Mouse (Mus musculus): Measurements from ENCODE around the gene Phf20. TPM values are rescaled to one million over a fixed set of nuclear protein-coding genes. Genes with fewer than 3 reads are reported as not detected.

The Phf20 gene
- polyA plus RNA-seq, 1 experiment from 2014 or later = 94.0 TPM

DNA sequence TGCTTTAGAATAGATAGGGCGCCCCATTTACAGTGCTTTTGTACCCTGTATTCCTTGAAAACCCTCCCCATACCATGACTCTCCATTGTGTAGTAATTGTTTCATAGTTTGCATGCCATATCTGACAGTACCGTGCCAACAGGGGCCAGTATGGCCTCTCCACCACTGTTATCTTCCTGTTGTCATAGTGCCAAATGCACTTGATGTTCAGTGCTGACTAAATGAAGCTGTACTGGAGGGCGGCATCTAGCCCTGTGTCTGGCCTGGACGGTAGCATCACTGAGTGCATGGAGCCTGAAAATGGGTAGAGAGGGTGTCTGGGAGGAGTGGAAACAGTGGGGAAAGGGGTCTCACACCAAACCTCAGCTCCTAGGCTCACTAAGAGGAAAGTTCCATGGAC lies 143.8 kb downstream of the Phf20 start:
- Histone ChIP-seq H3K9ac (no peak overlapping the region), H3K4me1 (no peaks in the 10 kb centered on the region), H3K27me3 (no peaks in the 10 kb centered on the region), H3K27ac (no peak overlapping the region), H3K4me2 (replicated peaks) (no peak overlapping the region), H3K36me3 (no peaks in the 10 kb centered on the region), H3K9me3 (no peaks in the 10 kb centered on the region), H3K4me3 (no peak overlapping the region)
- no peak for ATAC-seq (ENCODE audit: low FRiP score, low read depth)
- 89% methylated on average over 4 of the region's 4 CpGs for WGBS

DNA sequence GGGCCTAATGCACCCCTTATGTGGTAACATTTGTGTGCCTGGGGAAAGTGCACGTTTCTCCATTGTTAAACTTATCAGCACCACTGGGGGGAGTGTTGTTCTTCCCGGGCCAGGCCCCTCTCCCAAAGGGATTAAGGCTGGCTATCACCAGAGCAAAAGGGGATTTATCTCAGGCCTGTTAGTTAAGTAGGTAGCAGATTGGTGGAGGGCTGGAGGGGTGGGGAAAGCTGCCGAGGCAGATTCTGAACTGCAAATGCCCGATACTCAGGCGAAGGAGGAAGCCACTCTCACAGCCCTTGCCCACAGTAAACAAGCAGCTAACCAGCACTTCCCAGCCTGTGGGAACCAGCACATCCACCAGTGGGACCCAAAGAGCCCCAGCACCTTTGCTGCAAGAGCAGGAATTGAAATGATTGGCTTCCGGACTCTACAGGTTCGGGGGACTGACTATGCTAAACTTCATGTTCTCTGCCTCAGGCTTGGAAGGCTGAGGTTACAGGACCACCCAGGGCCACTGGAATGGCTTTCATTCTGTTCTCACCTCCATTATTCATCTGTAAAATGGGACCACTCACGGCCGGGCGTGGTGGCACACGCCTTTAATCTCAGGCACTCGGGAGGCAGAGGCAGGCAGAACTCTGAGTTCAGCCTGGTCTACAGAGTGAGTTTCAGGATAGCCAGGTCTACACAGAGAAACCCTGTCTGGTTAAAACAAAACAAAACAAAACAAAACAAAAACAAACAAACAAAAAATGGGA lies 148.7 kb downstream of the Phf20 start:
- ATAC-seq (ENCODE audit: low FRiP score, low read depth) = no peak
- no peaks in the 10 kb centered on the region for H3K4me1 ChIP-seq
- H3K4me2 ChIP-seq (replicated peaks) = no peak overlapping the region
- no peaks in the 10 kb centered on the region for H3K36me3 ChIP-seq
- no peak overlapping the region for H3K27ac ChIP-seq
- WGBS = 59% methylated on average over 12 of the region's 12 CpGs
- no peak overlapping the region for H3K4me3 ChIP-seq
- no peaks in the 10 kb centered on the region for H3K9me3 ChIP-seq
- no peak overlapping the region for H3K9ac ChIP-seq
- no peaks in the 10 kb centered on the region for H3K27me3 ChIP-seq

DNA sequence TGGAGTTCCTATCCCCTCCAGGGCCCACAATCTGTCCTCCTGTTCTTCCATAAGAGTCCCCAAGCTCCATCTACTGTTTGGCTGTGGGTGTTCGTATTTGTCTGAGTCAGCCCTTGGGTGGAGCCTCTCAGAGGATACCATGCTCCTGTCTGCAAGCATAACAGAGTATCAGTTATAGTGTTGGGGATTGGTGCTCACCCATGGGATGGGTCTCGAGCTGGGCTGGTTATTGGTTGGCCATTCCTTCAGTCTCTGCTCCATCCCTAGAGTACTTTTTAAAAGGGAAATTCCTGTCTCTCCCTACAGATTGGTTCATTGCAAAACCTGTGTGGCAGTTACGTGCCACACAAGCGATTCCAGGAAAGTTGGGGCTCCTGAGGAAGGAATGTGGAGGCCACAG lies 152.5 kb downstream of the Phf20 start:
- H3K9me3 ChIP-seq = no peaks in the 10 kb centered on the region
- no peak overlapping the region for H3K4me2 ChIP-seq (replicated peaks)
- H3K36me3 ChIP-seq = no peaks in the 10 kb centered on the region
- no peak overlapping the region for H3K4me3 ChIP-seq
- H3K4me1 ChIP-seq = no peaks in the 10 kb centered on the region
- no peak for ATAC-seq (ENCODE audit: low FRiP score, low read depth)
- 76% methylated on average over 4 of the region's 4 CpGs for WGBS
- H3K27ac ChIP-seq = no peak overlapping the region
- H3K9ac ChIP-seq = no peak overlapping the region
- H3K27me3 ChIP-seq = no peaks in the 10 kb centered on the region

DNA sequence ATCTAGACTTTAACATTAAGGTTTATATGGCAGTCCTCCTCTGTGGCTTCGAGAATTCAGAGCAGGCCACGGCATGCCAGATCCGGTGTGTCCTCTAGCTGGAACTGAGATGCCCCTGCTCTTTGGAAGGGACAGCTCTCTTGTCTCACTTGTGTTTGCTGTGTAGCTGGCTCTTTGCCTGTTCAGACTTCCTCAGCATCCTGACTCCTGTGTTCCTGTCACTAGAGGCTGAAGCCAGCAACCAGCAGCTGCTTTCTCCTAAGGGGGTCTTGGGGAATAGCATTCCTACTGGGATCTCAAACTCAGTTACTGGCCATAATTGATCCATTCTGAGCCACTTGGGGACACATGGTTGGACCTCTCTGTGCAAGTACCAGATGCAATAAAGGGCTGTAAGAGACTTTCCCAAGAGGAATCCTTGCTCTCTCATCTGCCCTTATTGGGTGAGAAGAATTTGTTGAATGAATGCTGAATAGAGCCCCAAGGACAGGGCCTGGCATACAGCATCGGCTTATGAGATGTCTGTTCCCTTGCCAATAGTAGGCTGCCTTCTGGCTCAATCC lies 153.1 kb downstream of the Phf20 start:
- no peak overlapping the region for H3K27ac ChIP-seq
- H3K4me2 ChIP-seq (replicated peaks) = no peak overlapping the region
- WGBS = 84% methylated on average over 4 of the region's 4 CpGs
- H3K36me3 ChIP-seq = no peaks in the 10 kb centered on the region
- H3K4me3 ChIP-seq = no peak overlapping the region
- H3K4me1 ChIP-seq = no peaks in the 10 kb centered on the region
- ATAC-seq (ENCODE audit: low FRiP score, low read depth) = no peak
- no peaks in the 10 kb centered on the region for H3K27me3 ChIP-seq
- H3K9ac ChIP-seq = no peak overlapping the region
- H3K9me3 ChIP-seq = no peaks in the 10 kb centered on the region

DNA sequence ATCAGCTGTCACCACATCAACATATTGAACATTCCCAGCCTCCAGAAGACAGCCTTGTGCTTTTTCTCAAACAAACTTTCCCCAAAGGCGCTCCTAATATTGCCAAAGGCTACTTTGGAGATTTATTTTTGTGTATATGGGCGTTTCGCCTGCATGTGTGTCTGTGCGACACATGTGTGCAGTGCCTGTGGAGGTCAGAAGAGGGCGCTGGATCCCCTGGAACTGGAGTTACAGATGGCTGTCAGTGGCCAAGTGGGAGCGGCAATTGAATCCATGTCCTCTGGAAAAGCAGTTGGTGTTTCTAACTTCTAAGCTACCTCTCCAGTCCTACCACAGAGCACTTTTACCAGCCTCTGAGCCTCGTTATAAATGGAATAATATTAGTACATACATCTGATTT lies 155.0 kb downstream of the Phf20 start:
- no peak overlapping the region for H3K4me2 ChIP-seq (replicated peaks)
- no peak overlapping the region for H3K27ac ChIP-seq
- no peaks in the 10 kb centered on the region for H3K9me3 ChIP-seq
- no peak overlapping the region for H3K9ac ChIP-seq
- no peaks in the 10 kb centered on the region for H3K4me1 ChIP-seq
- no peaks in the 10 kb centered on the region for H3K36me3 ChIP-seq
- H3K27me3 ChIP-seq = no peaks in the 10 kb centered on the region
- no peak overlapping the region for H3K4me3 ChIP-seq
- 79% methylated on average over 7 of the region's 7 CpGs for WGBS
- no peak for ATAC-seq (ENCODE audit: low FRiP score, low read depth)

DNA sequence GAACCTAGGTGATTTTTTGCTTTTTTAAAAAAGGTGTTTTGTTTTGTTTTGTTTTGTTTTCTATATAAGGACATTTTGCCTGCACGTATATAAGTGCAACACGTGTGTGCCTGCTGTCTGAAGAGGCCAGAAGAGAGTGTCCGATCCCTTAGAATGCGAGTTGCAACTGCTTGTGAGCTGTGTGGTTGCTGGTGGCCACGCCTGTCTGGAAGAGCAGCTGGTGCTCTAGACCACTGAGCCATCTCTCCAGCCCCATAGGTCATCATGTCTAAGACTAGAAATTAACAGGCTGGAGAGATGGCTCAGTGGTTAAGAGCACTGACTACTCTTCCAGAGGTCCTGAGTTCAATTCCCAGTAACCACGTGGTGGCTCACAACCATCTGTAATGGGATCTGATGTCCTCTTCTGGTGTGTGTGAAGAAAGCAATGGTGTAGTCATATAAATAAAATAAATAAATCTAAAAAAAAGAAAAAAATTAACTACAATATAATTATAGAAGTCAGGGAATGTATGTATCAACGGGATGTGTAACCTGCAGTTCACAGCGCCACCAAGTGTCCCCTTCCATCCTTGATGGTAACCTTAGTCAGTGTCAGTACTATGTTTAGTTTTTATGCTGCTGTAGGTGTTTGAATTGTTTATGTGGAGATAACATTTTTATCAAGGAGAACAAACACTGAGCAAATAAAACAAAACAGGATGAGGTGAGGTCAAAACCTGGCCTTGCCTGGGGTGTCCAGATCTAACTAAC lies 156.3 kb downstream of the Phf20 start:
- 82% methylated on average over 8 of the region's 8 CpGs for WGBS
- no peak for ATAC-seq (ENCODE audit: low FRiP score, low read depth)
- no peaks in the 10 kb centered on the region for H3K4me1 ChIP-seq

DNA sequence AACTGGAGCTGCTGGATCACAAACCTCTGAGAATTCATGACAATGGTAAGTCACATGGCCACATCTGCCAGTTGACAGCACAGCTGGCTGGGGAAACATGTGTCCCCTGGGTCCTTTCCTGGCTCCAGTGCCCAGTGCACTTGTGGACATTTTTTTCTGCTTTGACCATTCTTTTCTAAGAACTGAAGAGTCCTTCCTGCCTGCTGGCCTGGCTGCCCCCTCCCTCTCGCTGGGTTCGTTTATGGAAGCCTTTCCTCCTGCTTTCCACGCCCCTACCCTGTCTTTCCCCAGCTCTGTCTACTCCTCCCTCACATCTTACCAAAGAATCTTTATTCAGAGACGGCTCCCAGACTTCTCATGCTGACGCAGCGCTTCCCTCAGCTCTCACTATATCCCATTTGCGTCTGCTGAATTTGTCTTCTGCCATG lies 157.0 kb downstream of the Phf20 start:
- Histone ChIP-seq H3K9me3 (no peaks in the 10 kb centered on the region), H3K4me2 (replicated peaks) (no peak overlapping the region), H3K27ac (no peak overlapping the region), H3K36me3 (no peaks in the 10 kb centered on the region), H3K4me1 (no peaks in the 10 kb centered on the region), H3K27me3 (no peaks in the 10 kb centered on the region), H3K4me3 (no peak overlapping the region), H3K9ac (no peak overlapping the region)
- 43% methylated on average over 7 of the region's 7 CpGs for WGBS
- no peak for ATAC-seq (ENCODE audit: low FRiP score, low read depth)

More for the DNA sequence above, 156.3 kb downstream of the Phf20 start:
- H3K4me3 ChIP-seq = no peak overlapping the region
- no peak overlapping the region for H3K27ac ChIP-seq
- no peak overlapping the region for H3K9ac ChIP-seq
- H3K36me3 ChIP-seq = no peaks in the 10 kb centered on the region
- no peaks in the 10 kb centered on the region for H3K9me3 ChIP-seq
- H3K27me3 ChIP-seq = no peaks in the 10 kb centered on the region
- H3K4me2 ChIP-seq (replicated peaks) = no peak overlapping the region

DNA sequence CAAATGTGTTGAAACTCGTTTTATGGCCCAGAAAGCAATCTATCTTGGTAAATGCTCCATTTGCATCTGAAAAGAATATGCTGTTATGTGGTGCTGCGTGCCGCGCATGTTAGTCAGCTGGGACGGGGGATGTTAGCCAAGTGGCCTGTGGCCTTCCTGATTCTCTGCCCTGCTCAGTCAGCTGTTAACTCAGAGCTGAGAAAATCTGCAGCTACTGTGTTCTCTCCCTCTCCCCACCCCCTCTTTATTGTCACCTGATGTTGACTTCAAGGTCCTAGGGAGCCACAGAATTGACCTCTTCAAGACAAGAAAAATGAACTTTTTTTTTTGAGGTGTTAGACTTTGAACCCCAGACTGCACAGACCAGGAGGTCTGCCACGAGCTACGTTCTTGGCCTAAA lies 159.8 kb downstream of the Phf20 start:
- Histone ChIP-seq H3K9me3 (no peaks in the 10 kb centered on the region), H3K4me3 (no peak overlapping the region), H3K27me3 (no peaks in the 10 kb centered on the region), H3K36me3 (no peaks in the 10 kb centered on the region), H3K9ac (no peak overlapping the region), H3K27ac (no peak overlapping the region), H3K4me2 (replicated peaks) (no peak overlapping the region), H3K4me1 (no peaks in the 10 kb centered on the region)
- 68% methylated on average over 7 of the region's 7 CpGs for WGBS
- ATAC-seq (ENCODE audit: low FRiP score, low read depth) = no peak

Small RNAs within 50 kb of the gene (microRNA-seq; reads per million reads assigned to microRNA genes)
- gene Gm22759 = not detected

Other genes with a start within 250 kb of the Phf20 start
- gene Cep250, start 240.0 kb upstream of the Phf20 start, polyA plus RNA-seq (2015; fragmentation: Nextera tagmentation; extraction: Ambion mirVana) = 32.1 and 32.2 TPM in 2 replicates
- gene 6430550D23Rik, start 188.5 kb upstream of the Phf20 start, polyA plus RNA-seq (2015; fragmentation: Nextera tagmentation; extraction: Ambion mirVana) = 1.5 and 1.9 TPM in 2 replicates
- gene Ergic3, start 188.4 kb upstream of the Phf20 start, polyA plus RNA-seq (2015; fragmentation: Nextera tagmentation; extraction: Ambion mirVana) = 228 and 246 TPM in 2 replicates
- gene Fer1l4, start 143.5 kb upstream of the Phf20 start, polyA plus RNA-seq (2015; fragmentation: Nextera tagmentation; extraction: Ambion mirVana) = not detected in 2 replicates
- 3.9 and 4.3 TPM in 2 replicates for gene Spag4, start 131.3 kb upstream of the Phf20 start, polyA plus RNA-seq (2015; fragmentation: Nextera tagmentation; extraction: Ambion mirVana)
- 62.5 and 64.4 TPM in 2 replicates for gene Cpne1, start 84.5 kb upstream of the Phf20 start, polyA plus RNA-seq (2015; fragmentation: Nextera tagmentation; extraction: Ambion mirVana)
- gene Rbm12, start 84.5 kb upstream of the Phf20 start, polyA plus RNA-seq (2015; fragmentation: Nextera tagmentation; extraction: Ambion mirVana) = 28.8 and 36.8 TPM in 2 replicates
- 15.4 and 20.3 TPM in 2 replicates for gene Gm28036, start 69.4 kb upstream of the Phf20 start, polyA plus RNA-seq (2015; fragmentation: Nextera tagmentation; extraction: Ambion mirVana)
- gene Romo1, start 52.4 kb upstream of the Phf20 start, polyA plus RNA-seq (2015; fragmentation: Nextera tagmentation; extraction: Ambion mirVana) = 382 and 393 TPM in 2 replicates
- 36.1 and 36.6 TPM in 2 replicates for gene Nfs1, start 52.3 kb upstream of the Phf20 start, polyA plus RNA-seq (2015; fragmentation: Nextera tagmentation; extraction: Ambion mirVana)
- gene Rbm39, start 16.2 kb upstream of the Phf20 start, polyA plus RNA-seq (2015; fragmentation: Nextera tagmentation; extraction: Ambion mirVana) = 818 and 841 TPM in 2 replicates
- gene Cnbd2, start 115.8 kb downstream of the Phf20 start, polyA plus RNA-seq (2015; fragmentation: Nextera tagmentation; extraction: Ambion mirVana) = 3.9 and 4.4 TPM in 2 replicates
- 69.6 and 70.4 TPM in 2 replicates for gene Scand1, start 116.2 kb downstream of the Phf20 start, polyA plus RNA-seq (2015; fragmentation: Nextera tagmentation; extraction: Ambion mirVana)
- 3.3 and 3.7 TPM in 2 replicates for gene Epb41l1, start 224.4 kb downstream of the Phf20 start, polyA plus RNA-seq (2015; fragmentation: Nextera tagmentation; extraction: Ambion mirVana)